Mouse (Mus musculus) sigmoid colon, adult 10 weeks (tissue): ENCODE results near the gene Tmem218. TPM values are rescaled to one million over a fixed set of nuclear protein-coding genes. Genes with fewer than 3 reads are reported as not detected.

Source experiments
- polyA plus RNA-seq: library from polyadenylated mRNA; stranded (reverse); fragments of 350-450 nt; fragmentation: Illumina TruSeq; extraction: RNeasy Lipid Tissue Mini Kit (QIAGEN cat#74804); gene quantifications from one replicate; pipeline ENCODE4 v1.2.3, GENCODE M21; 2014; ENCODE audit warnings: low read depth, low replicate concordance

Tmem218 gene
- 9.4 TPM for polyA plus RNA-seq

DNA sequence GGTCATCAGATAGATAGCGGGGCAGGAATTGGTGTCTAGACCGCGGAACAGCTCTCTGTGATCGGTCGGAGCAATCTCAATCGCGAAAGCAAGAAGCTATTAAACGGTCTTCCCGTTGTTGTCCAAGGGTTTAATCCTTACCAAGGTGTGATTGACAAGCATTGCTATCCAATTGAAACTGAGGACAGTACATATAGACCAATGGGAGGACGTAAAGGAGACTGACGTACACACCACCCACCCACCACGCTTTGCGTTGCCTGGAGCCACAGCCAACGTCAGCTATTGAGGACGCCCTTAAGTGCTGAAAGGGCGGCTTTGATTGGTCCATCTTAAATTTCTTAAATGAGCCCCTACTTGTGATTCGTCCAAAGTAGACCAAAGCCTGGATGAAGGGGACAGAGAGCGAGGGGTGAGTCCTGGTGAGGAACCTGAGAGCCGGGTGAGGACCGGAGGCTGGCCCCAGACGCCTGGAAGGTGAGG lies at the start of gene Tmem218:
Gene Tmem218, plus strand, starts transcription at position 295 of the 483 bp plus-strand sequence.

DNA sequence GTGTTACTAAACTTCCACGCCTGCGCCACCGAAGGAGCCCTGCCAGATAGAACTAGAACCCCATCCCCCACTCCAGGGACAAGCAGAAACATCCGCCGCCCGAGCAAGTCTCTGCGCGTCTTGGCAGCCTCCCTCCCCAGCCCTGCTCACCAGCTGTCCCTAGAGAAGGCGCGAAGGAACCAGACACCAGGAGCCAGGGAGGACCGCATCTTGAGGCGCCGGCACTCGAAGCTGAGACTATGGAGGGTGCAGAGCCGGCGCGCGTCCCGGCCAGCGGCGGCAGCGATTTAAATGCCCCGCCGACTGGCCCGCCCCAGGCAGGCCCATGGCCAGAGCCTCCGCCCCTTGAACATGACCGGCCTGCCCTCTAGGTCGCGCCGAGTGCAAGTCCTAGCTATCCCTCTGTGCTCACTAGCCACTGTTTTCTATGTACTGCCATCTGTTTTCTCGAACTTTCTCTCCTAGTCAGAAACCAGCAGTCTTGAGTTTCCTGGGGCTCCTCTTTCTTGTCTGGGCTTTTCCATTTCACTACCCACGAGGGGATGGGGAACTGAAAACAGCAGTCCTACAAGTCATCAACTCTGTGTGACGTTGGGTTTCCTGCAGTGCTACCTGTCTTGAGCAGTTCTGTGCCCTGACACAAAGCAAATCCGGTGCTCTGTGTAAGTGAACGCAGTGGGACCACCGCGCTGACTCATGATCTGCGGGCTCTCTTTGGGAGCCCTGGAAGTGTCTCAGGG lies 47.3 kb downstream of the Tmem218 start, which contains the start of gene Slc37a2:
Gene Slc37a2, minus strand, starts transcription at position 590 of the 740 bp plus-strand sequence.

Other genes starting within 250 kb of the Tmem218 start
- 1.3 TPM for gene Pknox2, start 60.8 kb upstream of the Tmem218 start, polyA plus RNA-seq
- 347 TPM for gene Slc37a2, start 47.5 kb downstream of the Tmem218 start, polyA plus RNA-seq
- 5.7 TPM for gene Ccdc15, start 140.2 kb downstream of the Tmem218 start, polyA plus RNA-seq
- gene Hepacam, start 159.1 kb downstream of the Tmem218 start, polyA plus RNA-seq, result 0.82 TPM
- 1.5 TPM for gene Robo4, start 193.7 kb downstream of the Tmem218 start, polyA plus RNA-seq
- not detected for gene Robo3, start 225.0 kb downstream of the Tmem218 start, polyA plus RNA-seq